Mouse (Mus musculus) limb, embryonic 14.5 days (tissue): ENCODE results near the gene Gramd1b. TPM values are rescaled to one million over a fixed set of nuclear protein-coding genes. Genes with fewer than 3 reads are reported as not detected.

ENCODE experiments used
- ATAC-seq: fragments of 200-750 bp; cut with Nextera tagmentation; 2 replicates; pipeline ENCODE4 v1.8.0; 2017; ENCODE audit warnings: low read depth, moderate number of reproducible peaks, moderate TSS enrichment; ENCODE audit not compliant: low FRiP score
- DNase-seq: peaks from one replicate; pipeline ENCODE4 v3.0.0-alpha.2; 2015; ENCODE audit warnings: low spot score
- H3K27ac ChIP-seq: fragments of 300-500 bp; sonication (generic); replicated peaks from 2 replicates; pipeline ENCODE4 v1.5.1; 2014; ENCODE audit warnings: low read depth, mild to moderate bottlenecking, low read length, moderate library complexity, mixed read lengths
- H3K27me3 ChIP-seq: fragments of 300-500 bp; sonication (generic); 2 replicates; pipeline ENCODE4 v1.6.1; 2014; ENCODE audit warnings: low read length, mixed read lengths; ENCODE audit not compliant: control insufficient read depth, insufficient read depth
- H3K36me3 ChIP-seq: fragments of 300-500 bp; sonication (generic); 2 replicates; pipeline ENCODE4 v1.6.1; 2014; ENCODE audit warnings: mild to moderate bottlenecking, low read length, moderate library complexity, mixed read lengths; ENCODE audit not compliant: control insufficient read depth, insufficient read depth
- H3K4me1 ChIP-seq: fragments of 300-500 bp; sonication (generic); 2 replicates; pipeline ENCODE4 v1.6.1; 2014; ENCODE audit warnings: antibody characterized with exemption, low read length, mixed read lengths; ENCODE audit not compliant: control insufficient read depth, insufficient read depth
- H3K4me2 ChIP-seq: fragments of 300-500 bp; sonication (generic); replicated peaks from 2 replicates; pipeline ENCODE4 v1.6.1; 2014; ENCODE audit warnings: low read depth, mild to moderate bottlenecking, low read length, moderate library complexity; ENCODE audit not compliant: severe bottlenecking
- H3K4me3 ChIP-seq: fragments of 300-500 bp; sonication (generic); replicated peaks from 2 replicates; pipeline ENCODE4 v1.5.1; 2014; ENCODE audit warnings: low read length
- H3K9ac ChIP-seq: fragments of 300-500 bp; sonication (generic); 2 replicates; pipeline ENCODE4 v1.6.1; 2014; ENCODE audit warnings: mild to moderate bottlenecking, low read depth, low read length, moderate library complexity; ENCODE audit not compliant: severe bottlenecking
- H3K9me3 ChIP-seq: fragments of 300-500 bp; sonication (generic); 2 replicates; pipeline ENCODE4 v1.6.1; 2016; ENCODE audit warnings: low read length; ENCODE audit not compliant: control insufficient read depth
- POLR2A ChIP-seq: fragments of 200-500 bp; IDR thresholded peaks from 2 replicates; pipeline ENCODE4 v1.8.0; 2012; ENCODE audit warnings: inconsistent platforms, mild to moderate bottlenecking, moderate library complexity, borderline replicate concordance; ENCODE audit not compliant: insufficient read depth, insufficient read length; ENCODE audit errors: extremely low read depth
- WGBS: fragments of 180-500 bp; shearing (Covaris S2); extraction: QIAGEN DNeasy Blood & Tissue Kit; methylation state at CpG from one replicate; pipeline ENCODE4 v1.1.7; 2014; 5-methylcytosine and 5-hydroxymethylcytosine counted together
- polyA plus RNA-seq, 2 experiments: library from polyadenylated mRNA; depleted of rRNA in 1 of 2; stranded (reverse) in 1 of 2; unstranded in 1 of 2; fragments of >200 nt; fragmentation: Nextera tagmentation in 1 of 2; extraction: Ambion mirVana in 1 of 2; gene quantifications; 2 replicates each; pipeline versions ENCODE4 v1.2.1 to v1.2.3; 2012 to 2014

Gramd1b gene
- polyA plus RNA-seq, 2 experiments = 3.6 to 11.3 TPM

GRCm38 (mm10) chr9:40269103-40269861, 261.9 kb downstream of the Gramd1b start, which contains the start of gene Scn3b:
TSS of gene Scn3b (plus strand) at chr9:40269217.
- no peak within 1 kb of the TSS for H3K27ac ChIP-seq
- no peak within 1 kb of the TSS for H3K9ac ChIP-seq
- peaks cover 6% of the 10 kb centered on the region; the same call in 1 of the 2 replicates for H3K4me1 ChIP-seq
- DNase-seq (peak; percentile 52), ATAC-seq (peak; percentile 82)
- 2% methylated on average over 32 of the region's 42 CpGs for WGBS
- no peak for TF ChIP-seq POLR2A
- no peaks in the 10 kb centered on the region for H3K9me3 ChIP-seq
- no peaks in the 10 kb centered on the region for H3K36me3 ChIP-seq
- H3K27me3 ChIP-seq = peaks cover 21% of the 10 kb centered on the region
- peak within 1 kb of the TSS; percentile 43 for H3K4me2 ChIP-seq
- H3K4me3 ChIP-seq = peak within 1 kb of the TSS; percentile 31

GRCm38 (mm10) chr9:40268748-40269102, 262.5 kb downstream of the Gramd1b start:
- Histone ChIP-seq H3K27me3 (peaks cover 21% of the 10 kb centered on the region), H3K36me3 (no peaks in the 10 kb centered on the region), H3K9me3 (no peaks in the 10 kb centered on the region), H3K27ac (no peak overlapping the region), H3K4me3 (peak overlapping the region; percentile 31), H3K4me1 (peaks cover 6% of the 10 kb centered on the region; the same call in 1 of the 2 replicates), H3K9ac (no peak overlapping the region), H3K4me2 (peak overlapping the region; percentile 43)
- no peak for TF ChIP-seq POLR2A
- DNase-seq = no peak
- 13% methylated on average over 4 of the region's 4 CpGs for WGBS
- ATAC-seq = peak; percentile 34

DNA sequence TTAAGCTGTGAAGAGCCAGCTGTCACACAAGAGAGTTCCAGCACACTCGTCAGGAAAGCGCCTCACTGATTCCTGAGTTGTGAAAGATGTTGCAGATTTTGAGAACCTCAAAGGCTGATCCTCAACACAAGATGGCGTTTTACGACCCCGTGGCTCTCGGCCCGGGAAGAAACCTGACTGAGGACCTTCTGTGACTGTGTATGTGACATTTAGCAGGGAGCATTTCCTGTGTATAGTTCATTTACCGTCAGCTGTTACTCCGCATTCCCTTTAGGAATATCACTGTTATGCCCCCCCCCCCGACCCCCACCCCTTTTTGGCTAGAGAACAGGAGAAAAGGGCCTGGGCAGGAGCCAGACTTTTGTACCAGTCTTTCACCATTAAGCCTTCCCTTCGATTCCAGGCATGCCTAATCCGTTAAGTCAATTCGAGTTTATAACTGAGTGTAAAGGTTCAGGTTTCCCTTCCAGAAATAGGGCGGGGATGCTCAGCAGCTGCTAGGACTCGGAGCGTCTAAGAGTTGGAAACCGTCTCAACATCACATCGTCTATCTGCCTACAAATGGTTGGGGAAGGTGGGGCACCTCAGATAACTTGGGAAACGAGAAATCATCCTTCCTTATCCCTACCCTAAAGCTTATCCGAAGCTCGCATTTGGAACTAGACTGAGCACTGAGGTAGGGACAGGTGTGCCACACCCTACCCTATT, 263.0 kb downstream of the Gramd1b start:
- peaks cover 21% of the 10 kb centered on the region for H3K27me3 ChIP-seq
- peak overlapping the region; percentile 43 for H3K4me2 ChIP-seq
- H3K27ac ChIP-seq = no peak overlapping the region
- H3K4me3 ChIP-seq = peak overlapping the region; percentile 31; the same call in 1 of the 2 replicates
- WGBS = 16% methylated on average over 21 of the region's 21 CpGs
- H3K9ac ChIP-seq = no peak overlapping the region
- no peak for TF ChIP-seq POLR2A
- peak; percentile 77 for ATAC-seq
- H3K36me3 ChIP-seq = no peaks in the 10 kb centered on the region
- DNase-seq = peak; percentile 65
- no peaks in the 10 kb centered on the region for H3K9me3 ChIP-seq
- peaks cover 6% of the 10 kb centered on the region; the same call in 1 of the 2 replicates for H3K4me1 ChIP-seq

- DNase-seq (no peak), ATAC-seq (no peak)
- H3K4me2 ChIP-seq = no peak overlapping the region
- TF ChIP-seq POLR2A = no peak
- no peaks in the 10 kb centered on the region for H3K36me3 ChIP-seq
- 53% methylated on average over 6 of the region's 6 CpGs for WGBS
- H3K4me3 ChIP-seq = no peak overlapping the region
- no peak overlapping the region for H3K9ac ChIP-seq
- H3K27me3 ChIP-seq = peaks cover 9% of the 10 kb centered on the region
- no peaks in the 10 kb centered on the region for H3K9me3 ChIP-seq
- H3K4me1 ChIP-seq = peaks cover 6% of the 10 kb centered on the region; the same call in 1 of the 2 replicates
- no peak overlapping the region for H3K27ac ChIP-seq
These were observed 267.3 kb downstream of the Gramd1b start for GRCm38 (mm10) chr9:40263874-40264273.

GRCm38 (mm10) chr9:40252459-40252858, 278.7 kb downstream of the Gramd1b start:
- 65% methylated on average over 3 of the region's 3 CpGs for WGBS
- H3K9ac ChIP-seq = no peak overlapping the region
- TF ChIP-seq POLR2A = no peak
- no peaks in the 10 kb centered on the region for H3K4me1 ChIP-seq
- H3K4me2 ChIP-seq = no peak overlapping the region
- H3K4me3 ChIP-seq = no peak overlapping the region
- H3K36me3 ChIP-seq = no peaks in the 10 kb centered on the region
- H3K9me3 ChIP-seq = no peaks in the 10 kb centered on the region
- no peaks in the 10 kb centered on the region for H3K27me3 ChIP-seq
- H3K27ac ChIP-seq = no peak overlapping the region
- no peak for DNase-seq
- no peak for ATAC-seq
